Mouse (Mus musculus): Measurements from ENCODE around the gene Idua.

Idua gene

DNA sequence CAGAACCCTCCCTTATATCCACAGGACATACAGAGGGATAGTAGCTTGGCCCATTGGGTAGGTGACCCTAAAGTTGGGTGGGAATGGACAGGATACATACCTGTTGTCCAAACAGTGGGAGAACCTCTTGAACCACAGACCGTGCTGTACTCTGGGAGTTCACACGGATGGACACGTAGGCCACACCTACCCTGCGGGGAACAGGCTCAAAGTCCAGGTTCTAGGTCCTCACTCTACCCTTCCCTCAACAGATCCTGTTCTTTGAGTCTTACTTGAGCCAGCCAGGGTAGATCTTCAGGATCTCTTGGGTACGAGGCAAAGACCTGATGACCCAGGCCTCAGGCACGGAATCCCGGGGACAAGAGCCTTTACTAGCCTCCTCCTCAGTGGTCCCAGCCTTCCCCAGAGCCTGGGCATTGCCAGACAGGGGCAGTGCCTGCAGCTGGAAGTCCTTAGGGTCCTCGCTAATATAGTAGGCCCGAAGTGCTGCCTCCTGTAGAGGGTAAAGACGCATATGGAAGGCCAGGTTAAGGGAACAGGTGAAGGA lies 5.6 kb upstream of the Idua start:
- no peak for DNase-seq (ENCODE audit: low spot score)

DNA sequence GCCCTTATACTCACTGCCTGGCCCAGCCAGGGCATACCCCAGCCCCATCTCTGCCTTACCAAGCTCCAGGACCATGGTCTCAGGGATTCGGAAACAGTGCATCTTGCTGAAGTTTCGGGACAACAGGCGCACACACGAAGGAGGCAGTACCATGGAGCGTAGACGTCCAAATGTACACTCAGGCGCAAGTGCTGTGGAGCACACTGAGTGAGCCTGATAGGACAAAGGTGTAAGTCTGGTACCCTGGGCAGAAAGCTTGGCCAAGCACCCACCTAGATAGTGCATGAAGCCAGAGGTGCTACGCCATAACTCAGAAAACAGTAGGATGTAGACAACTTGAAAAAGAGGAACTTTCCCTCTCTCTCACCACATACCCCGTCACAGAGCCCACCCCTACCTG lies 4.8 kb upstream of the Idua start:
- DNase-seq (ENCODE audit: low spot score): no peak

DNA sequence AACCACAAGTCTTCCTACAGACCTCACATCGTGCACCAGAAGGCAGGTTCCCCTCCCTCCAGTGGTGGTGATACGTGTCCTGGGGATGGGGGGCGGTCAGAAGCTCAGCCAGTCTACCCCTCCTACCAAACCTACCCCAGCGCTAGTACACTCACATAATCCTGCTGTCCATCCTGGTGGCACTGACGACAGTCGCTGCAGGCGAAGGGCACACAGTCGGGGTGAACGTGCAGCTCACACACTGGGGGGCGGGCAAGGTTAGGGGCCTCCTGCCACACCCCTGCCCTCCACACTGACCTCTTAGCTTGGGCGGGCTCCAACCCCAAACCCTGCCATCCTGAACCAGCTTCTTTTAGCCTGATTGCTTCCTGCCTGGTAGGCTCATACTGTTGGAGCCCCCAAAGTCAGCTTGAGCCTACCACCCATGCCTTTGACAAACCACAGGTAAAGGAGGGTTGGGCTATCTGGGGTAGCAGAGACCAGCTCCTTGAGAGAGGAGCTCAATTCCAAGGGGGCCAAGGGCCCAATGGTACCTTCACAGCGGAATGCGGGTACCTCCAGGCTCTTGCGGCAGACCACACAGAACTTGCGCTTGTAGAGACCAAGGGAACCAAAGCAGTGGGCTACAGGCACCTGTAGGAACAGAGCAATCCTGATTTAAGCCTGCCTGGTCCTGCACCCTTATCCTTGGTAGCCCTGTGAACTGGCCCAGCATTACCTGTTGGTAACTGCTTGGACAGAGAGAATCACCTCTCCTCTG lies 4.1 kb upstream of the Idua start:
- no peak for DNase-seq (ENCODE audit: low spot score)

DNA sequence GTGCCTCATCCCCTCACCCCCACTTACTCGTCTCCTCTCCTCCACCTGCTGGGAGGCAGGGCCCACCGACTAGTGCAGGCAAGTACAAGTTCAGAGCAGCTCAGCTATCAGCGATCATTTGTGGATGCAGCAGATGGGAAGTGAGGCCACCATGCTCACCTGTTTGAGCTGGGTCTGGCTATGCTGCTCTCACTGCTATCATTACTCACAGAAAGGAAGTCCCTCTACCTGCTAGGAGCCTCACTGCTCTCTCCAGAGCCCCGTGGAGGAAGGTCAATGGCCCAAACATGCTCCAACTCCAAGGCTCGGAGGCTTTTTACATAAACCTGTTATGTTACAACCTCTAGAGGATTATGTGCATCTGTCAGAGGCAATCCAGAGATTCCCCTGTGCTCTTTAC lies 2.7 kb upstream of the Idua start:
- DNase-seq (ENCODE audit: low spot score): no peak

DNA sequence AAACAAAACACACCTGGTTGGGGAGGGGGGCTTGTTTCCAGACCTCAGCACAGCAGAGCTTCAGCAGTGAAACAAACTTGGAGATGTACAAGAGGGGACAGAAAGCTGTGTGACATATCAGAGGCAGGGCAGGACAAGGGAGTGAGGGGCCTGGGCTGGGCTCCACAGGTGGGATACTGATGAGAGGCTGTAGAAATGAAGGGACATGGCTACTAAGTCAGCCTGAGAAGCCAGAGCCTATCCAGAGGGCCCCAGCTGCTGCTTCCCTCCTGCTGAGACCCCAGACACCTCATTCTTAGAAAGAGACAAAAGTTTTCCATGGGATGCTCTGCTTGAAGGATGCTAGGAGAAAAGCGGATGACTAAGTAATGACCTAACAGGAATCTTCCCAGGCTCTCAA lies 1.5 kb upstream of the Idua start:
- no peak for DNase-seq (ENCODE audit: low spot score)

DNA sequence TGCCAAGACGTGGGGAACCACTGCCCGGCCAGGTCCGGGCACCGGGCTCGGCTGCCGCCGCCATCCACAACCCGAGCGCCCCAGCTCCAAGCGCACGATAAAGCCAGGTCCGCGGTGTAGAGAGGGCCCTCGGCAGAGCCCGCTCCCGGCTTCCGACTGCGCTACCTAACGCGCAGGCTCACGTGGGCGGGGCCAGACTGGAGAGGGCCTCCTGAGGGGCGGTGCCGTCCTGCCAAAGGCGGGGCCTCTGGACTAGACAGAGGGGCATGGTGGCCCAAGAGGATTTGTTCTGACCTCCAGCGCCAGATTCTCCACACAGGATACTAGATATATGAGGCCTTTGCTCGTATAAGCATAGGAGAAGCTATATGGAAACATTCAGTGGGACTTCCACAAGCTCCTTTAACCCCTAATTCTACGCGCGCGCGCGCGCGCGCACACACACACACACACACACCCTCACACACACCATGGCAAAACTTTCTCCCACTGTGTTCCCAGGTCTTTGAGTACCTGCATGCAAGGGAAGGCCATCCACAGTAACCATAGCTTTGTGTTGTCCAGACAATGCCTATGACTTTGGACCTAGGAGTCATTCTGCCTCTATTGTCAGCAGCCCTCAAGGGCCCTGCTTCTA lies 619 bp downstream of the Idua start:
- peak; percentile 97 for DNase-seq (ENCODE audit: low spot score)

DNA sequence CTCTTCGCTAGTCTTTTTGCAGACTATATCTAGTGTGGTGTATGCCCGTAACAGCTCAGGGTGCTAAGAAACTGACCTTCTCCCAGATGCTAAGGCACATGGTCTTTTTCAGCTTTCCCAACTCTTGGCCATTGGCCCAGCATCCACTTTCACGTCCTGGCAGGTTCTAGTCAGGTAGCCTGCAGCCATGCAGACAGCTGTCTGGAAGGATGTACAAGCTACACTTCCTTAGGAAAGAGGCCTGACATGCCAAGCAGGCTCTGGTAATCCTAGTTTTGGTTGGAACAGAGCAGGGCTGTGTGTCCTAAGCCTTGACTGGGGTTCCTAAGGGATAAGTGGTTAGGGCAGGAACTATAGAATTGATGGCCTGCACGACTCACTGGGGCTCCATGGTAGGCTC lies 2.6 kb downstream of the Idua start:
- no peak for DNase-seq (ENCODE audit: low spot score)

DNA sequence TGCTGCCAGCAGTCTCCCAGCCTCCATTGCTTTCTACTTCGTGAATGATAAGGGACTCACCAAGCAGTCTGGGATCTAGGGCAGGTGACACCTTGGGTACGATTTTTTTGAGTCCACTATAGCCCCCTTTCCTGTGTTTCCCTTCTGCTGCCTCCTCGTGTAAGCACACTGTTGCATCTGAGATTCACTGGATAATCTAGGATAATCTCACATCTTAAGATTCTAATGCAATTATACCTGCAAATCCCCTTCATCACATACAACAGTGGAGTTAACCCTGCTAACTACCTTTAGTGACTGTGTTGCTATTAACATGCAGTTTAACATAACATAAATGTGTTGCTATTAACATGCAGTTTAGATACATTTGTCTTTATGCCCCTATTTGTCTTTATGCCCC lies 4.9 kb downstream of the Idua start:
- no peak for DNase-seq (ENCODE audit: low spot score)

DNA sequence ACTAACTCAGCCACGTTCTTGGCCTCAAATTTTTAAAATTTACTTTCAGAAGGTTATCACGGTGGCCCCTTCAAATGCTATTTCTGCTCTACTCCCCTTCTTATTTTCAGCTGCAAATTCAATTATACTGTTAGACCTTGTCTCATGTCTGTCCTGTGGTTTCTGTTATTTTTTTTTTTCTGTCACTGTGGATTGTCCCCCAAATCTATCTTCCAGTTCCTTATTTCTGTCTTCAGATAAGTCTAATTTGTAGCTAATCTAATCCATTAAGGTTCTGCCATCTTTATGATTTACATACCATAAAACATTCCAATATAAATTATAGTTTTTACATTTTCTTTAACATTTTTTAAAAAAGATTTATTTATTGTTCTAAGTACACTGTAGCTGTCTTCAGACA lies 7.2 kb downstream of the Idua start:
- DNase-seq (ENCODE audit: low spot score): no peak

DNA sequence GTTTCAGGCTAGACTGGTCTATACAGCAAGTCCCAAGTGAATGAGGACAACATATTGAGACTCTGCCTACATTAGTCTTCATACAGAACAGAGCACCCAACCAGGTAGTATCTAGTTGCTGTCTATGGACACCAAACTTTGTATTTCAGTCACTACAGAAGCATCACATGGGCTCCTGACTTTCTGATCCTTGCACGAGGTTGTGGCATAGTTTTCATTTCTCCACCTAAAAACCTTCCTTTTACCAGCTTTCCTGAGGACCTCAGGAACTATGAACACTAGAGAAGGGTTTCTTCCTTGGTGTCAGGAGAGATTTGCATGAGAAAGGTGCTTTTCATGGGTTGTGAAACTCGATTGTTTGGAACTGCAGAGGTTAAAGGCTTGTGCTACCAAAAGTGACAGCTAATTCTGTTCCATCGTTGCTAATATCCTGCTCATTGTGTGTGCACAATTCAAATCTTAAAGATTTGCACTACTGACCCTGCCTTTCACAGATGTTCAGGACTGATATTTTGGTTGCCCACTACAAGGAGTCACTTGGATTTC lies 8.3 kb downstream of the Idua start:
- no peak for DNase-seq (ENCODE audit: low spot score)

DNA sequence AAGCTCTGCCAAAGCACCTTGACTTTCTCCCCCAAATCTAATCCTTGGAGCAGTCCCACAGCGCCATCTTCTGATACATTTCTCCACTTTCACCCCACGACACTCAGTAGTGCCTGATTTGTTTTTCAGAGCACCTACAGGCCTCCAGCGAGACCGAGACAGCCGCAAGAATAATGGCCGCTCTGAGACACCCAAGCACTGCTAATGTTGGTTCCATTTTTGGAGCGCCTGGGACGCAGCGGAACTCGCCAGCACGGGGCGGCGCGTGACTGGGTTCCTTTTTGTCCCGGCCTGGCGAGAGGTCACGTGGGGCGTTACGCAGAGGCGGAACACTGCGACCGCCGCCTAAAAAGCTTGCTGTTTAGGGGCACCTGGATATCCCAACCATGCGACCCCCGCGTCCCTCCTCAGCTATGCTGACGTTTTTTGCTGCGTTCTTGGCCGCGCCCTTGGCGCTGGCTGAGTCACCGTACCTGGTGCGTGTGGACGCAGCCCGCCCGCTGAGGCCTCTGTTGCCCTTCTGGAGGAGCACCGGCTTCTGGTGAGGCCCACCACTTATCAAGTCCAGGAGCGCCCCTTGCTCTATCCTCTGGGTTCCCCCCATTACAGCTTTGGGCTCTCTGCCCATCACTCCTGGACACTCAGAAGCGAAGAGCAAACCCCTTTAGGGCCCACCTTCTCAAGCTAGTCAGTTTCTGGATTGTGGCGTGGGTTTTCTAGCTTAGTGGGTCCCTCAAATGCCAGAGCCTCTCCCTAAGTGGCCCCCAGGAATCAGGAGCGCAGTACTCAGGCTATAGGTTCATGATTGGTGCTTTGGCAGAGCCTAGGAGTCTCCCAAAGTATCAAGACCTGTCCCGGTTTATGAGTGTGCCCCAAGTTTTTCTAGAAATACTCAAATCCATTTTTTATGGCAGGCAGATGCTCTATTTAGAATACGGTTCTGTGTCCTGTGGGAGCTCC lies 9.1 kb downstream of the Idua start, which contains the start of gene Dgkq:
TSS of gene Dgkq (minus strand) at position 696 of the 960 bp plus-strand sequence.
- DNase-seq (ENCODE audit: low spot score): peak; percentile 89

DNA sequence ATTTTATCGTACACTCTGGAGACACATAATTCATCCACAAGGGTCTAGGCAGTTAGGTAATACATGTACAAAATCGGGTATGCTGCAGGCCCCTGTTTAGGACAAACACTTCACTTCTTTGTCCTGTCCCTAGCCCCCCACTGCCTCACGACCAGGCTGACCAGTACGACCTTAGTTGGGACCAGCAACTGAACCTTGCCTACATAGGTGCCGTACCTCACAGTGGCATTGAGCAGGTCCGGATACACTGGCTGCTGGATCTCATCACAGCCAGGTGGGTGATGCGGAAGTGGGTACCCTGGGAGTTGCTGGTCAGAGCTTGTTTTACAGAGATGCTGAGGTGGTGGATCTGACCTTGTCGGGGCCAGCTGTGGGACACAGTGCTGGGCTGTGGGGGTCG lies 9.9 kb downstream of the Idua start:
- DNase-seq (ENCODE audit: low spot score): no peak

DNA sequence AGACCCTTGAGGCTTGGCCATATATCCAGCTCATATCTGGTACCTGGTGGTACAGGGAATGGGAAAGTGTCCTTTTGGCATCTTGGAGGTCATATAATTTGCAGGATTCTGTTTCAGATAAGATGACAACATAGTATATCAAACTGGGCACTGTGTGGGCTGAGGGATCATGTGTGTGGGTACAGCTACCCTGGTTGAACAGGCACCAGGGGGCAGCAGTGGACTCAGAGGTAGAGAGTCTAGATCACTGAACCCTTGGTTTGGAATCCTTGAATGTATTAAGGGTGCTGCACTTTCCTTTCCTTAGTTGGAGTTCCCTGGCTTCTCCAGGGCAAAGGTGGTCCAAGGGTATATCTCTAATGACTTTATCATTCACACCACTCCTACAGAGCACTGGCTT lies 10.7 kb downstream of the Idua start:
- DNase-seq (ENCODE audit: low spot score): peak; percentile 65

DNA sequence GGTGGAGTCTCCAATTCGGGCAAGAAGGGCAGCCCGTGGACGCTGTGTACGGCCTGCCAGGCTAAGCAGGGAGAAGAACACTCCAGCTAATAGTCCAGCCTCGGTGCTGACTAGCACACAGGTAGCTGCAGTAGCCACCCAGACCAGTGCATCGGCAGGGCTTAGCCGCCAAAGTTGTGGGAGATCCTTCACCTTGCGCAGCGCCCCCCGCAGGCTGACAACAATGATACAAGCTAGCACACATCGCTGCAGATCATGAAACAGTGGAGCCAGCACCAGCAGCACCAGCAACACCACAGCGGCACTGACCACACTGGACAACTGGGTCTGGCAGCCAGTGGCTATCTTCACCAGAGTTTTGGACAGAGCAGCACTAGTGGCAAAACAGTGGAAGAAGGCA lies 11.6 kb downstream of the Idua start:
- no peak for DNase-seq (ENCODE audit: low spot score)

DNA sequence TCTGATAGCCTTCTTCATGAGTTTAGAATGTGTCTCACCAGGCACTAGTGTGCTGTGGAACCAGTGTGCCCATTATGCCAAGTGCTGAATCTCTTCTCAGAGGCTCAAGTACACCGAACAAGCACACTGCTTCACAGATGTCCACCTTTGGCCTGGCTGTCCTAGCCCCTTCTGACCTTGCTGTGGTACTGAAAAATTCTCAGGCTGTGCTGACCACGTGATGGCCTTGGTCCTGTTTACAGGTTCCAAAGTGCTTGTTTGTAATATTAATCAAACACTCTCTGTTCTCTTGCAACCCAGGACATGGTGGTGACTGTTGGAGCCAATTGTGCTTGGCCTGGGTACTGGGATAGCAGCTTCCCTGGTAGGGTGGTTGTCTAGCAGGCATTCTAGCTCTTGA lies 14.5 kb downstream of the Idua start:
- no peak for DNase-seq (ENCODE audit: low spot score)

DNA sequence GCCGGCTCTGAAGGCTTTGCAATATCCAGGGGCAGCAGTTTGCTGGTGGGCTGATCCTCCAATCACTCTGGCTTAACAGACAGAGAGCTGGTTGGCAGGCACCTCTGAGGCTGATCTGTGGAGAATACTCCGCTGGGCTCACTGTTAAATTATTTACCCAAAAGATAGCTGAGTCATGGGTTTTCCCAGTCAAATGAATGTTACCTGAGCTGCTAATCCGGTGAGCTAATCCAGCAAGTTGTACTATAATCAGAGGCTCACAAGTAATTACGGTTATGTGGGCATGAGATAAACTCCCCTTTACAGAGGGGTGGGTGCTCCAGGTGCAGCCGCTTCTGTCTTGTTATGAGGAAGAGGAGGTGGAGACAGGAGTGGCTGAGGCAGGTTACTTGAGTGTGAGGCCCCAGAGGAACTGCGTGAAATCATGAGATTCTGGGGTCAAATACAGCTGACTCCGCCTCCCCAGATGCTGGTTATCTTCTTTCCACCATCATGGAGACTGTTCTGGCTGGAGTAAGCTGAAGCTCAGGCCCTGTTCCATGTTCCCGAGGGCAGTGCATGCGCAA lies 15.2 kb downstream of the Idua start, which contains the start of gene Slc26a1:
TSS of gene Slc26a1 (minus strand) at position 319 of the 566 bp plus-strand sequence.
- DNase-seq (ENCODE audit: low spot score): no peak

DNA sequence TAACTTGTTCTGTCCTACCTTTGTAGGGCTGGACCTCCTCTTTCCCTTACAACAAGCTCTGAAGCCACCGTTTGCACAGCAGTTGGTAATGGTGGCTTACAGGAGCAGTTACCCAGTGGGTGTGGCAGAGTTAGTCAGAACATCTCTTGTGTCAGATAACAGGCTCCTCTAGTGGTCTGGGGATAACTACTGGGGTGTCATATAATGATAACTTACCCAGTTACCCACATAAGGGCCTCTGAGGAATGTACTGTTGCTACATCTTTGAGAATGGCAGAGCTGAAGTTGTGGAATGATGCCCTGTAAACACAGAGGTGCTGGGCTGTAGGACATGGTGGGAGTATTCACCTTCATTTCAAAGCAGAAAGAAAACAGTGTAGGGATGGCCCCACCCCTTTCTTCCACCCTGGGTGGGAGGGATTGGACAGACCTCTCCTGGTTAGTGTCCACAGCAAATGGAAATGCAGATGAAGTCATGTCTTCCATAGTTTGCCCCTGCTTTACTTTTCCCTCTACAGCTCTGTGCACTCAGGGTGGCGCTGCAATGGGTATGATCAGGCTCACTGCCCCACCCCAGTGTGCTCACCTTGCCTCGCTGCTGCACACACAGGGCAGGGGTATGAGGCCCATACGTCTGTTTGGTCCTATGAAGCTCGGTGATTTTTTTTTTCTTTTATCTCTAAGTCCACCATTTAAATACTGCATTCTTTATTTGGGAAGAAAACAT lies 16.8 kb downstream of the Idua start:
- DNase-seq (ENCODE audit: low spot score): peak; percentile 36

DNA sequence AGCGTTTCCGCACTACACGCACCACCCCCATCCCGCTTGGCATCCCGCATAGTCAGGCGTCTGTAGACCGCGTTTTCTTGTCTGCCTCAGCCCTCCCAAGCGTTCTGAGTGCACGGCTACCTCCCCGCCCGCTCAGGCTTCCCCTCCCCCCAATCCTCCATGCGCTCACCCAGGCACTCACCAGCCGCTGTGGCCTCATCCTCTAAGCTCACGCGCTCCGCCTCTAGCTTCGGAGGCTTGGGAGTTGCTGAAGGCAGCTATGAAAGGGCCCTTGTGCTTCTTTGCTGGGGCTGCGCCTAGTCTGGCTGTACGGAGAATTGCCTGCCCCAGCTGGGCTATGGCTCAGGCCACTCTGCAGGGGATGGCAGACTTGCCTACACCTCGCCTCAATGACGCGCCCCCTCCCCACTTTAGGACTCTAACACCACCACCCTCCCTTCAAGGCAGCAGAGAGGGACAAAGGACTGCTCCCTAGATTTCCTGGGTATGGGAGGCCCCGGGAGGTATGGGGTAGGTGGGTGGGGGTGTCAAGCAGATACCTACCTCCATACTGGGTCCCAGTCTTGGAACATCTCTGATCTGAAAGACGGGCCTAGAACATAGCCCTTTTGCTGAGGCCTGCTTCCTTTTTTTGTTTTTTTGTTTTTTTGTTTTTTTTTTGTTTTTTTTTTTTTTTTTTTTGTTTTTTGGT lies 17.6 kb downstream of the Idua start:
- peak; percentile 85 for DNase-seq (ENCODE audit: low spot score)

DNA sequence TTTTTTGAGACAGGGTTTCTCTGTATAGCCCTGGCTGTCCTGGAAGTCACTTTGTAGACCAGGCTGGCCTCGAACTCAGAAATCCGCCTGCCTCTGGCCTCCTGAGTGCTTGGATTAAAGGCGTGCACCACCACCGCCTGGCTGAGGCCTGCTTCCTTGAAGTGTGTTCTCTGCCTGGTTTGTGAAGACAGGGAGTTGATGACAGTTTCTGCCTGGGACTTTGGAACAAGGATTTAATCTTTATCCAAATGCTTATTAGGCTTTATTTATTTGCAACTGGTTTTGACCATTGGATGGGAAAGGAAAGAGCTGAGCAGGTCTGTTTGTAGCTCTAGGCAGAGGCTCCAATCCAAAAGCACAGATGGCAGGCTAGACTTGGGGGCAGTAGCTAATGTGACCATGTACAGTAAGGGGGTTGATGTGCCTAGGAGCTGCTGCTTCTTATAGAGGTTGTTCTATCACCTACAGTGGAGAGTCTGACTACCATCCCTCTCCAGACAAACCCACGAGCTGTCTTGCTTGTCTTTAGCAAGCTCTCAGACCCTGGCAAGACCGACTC lies 18.2 kb downstream of the Idua start:
- DNase-seq (ENCODE audit: low spot score): no peak

DNA sequence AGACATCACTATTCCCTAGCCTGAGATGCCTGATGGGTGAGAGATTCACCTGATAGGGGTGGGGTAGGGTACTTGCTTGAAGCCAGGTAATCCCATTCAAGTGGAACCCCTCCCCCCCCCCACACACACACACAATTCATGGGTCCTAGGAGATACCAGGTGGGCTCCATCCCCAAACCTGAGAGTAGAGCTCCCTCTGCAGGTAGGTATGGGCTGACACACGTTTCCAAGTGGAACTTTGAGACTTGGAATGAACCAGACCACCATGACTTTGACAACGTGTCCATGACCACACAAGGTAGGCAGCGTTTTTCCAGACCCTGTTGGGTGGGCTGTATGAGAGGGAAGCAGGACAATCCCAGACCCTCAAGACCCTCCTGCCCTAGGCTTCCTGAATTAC lies 19.8 kb downstream of the Idua start:
- no peak for DNase-seq (ENCODE audit: low spot score)

Data from embryo, embryonic 10 days (tissue).